Mouse (Mus musculus) kidney, adult 2 months (tissue): ENCODE measurements at regions not wholly inside any gene's neighbourhood (a gene's known extent, or its start where the extent isn't known, plus 50 kb on each side); places are given as distances from the start of the nearest gene placed in this dataset.

ENCODE experiments used
- DNase-seq: peaks from one replicate; pipeline ENCODE4 v3.0.0; 2021
- H3K27ac ChIP-seq: fragments of 200-500 bp; 2 replicates; pipeline ENCODE4 v1.5.1; 2012; ENCODE audit warnings: low read depth, low read length, control low read depth, inconsistent platforms; ENCODE audit not compliant: insufficient read depth
- H3K27me3 ChIP-seq: fragments of 200-500 bp; replicated peaks from 2 replicates; pipeline ENCODE4 v1.6.1; 2012; ENCODE audit warnings: mild to moderate bottlenecking, moderate library complexity, low read length, inconsistent platforms; ENCODE audit not compliant: control insufficient read depth, insufficient read depth
- H3K36me3 ChIP-seq: fragments of 200-500 bp; 2 replicates; pipeline ENCODE4 v1.6.1; 2012; ENCODE audit warnings: mild to moderate bottlenecking, moderate library complexity, low read length, inconsistent platforms; ENCODE audit not compliant: control insufficient read depth, insufficient read depth
- H3K4me1 ChIP-seq: fragments of 200-500 bp; 2 replicates; pipeline ENCODE4 v1.6.1; 2011; ENCODE audit warnings: low read length; ENCODE audit not compliant: control insufficient read depth, insufficient read depth
- H3K4me3 ChIP-seq: fragments of 200-500 bp; 2 replicates; pipeline ENCODE4 v1.5.1; 2011; ENCODE audit warnings: mild to moderate bottlenecking, low read depth, low read length, control low read depth; ENCODE audit not compliant: insufficient read depth
- CTCF ChIP-seq: fragments of 200-500 bp; conservative IDR thresholded peaks from 2 replicates; pipeline ENCODE4 v1.5.1; 2011; ENCODE audit warnings: low read depth, mild to moderate bottlenecking, control low read depth, low read length, moderate library complexity, mixed read lengths; ENCODE audit not compliant: insufficient read depth, insufficient read length
- POLR2A ChIP-seq: fragments of 200-500 bp; IDR thresholded peaks from one replicate; pipeline ENCODE4 v1.6.1; 2011; ENCODE audit warnings: low read depth, low read length, control low read depth
- WGBS: fragments of 180-500 bp; shearing (Covaris S2); methylation state at CpG from one replicate; pipeline ENCODE4 v1.1.7; 2018; 5-methylcytosine and 5-hydroxymethylcytosine counted together

DNA sequence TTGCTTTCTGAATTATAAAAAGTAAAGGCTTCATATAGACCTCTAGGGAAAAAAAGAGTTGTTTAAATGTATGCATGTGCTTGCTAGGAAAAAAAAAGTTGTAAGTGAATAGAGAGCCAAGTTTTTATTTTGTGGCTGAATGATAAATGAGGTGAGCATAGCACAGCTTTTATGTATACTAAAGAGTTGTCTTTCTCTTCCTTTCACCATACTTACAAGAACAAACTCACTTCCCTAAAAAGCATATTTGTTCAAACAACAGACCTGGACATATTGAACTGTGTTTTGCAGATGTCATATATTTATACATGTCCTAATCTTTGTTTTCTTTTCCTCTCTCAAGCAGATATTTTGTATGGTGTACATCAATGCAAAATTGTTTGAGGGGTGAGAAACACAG is 119.4 kb upstream of the Hccs start:
- Histone ChIP-seq H3K4me1 (no peaks in the 10 kb centered on the region), H3K4me3 (no peak overlapping the region), H3K36me3 (no peaks in the 10 kb centered on the region), H3K27me3 (no peaks in the 10 kb centered on the region), H3K27ac (no peak overlapping the region)
- no peak for DNase-seq
- TF ChIP-seq POLR2A: no peak
- TF ChIP-seq CTCF: no peak

DNA sequence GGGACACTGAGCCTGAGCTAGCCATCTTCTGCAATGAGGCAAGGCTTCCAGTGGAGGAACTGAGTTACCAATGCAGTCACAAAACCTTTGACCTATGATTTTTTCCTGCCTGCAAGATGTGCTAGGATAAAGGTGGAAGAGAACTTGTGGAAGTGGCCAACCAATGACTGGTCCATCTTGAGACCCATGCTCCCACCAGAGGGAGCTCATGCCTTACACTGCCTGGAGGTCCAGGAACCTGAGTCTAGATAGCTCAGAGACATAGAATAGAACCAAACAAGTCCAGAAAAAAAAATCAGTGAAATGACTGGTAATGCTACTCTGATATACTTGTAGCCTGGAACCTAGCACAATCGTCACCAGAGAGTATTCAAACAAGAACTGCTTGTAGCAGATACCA is 118.5 kb upstream of the Hccs start:
- H3K4me1 ChIP-seq: no peaks in the 10 kb centered on the region
- no peak overlapping the region for H3K4me3 ChIP-seq
- whole genome bisulfite sequencing: 82% methylated on average over 1 of the region's 1 CpGs
- H3K36me3 ChIP-seq: no peaks in the 10 kb centered on the region
- H3K27ac ChIP-seq: no peak overlapping the region
- H3K27me3 ChIP-seq: no peaks in the 10 kb centered on the region
- TF ChIP-seq CTCF (peak; percentile 47), POLR2A (no peak)
- peak; percentile 1 for DNase-seq

DNA sequence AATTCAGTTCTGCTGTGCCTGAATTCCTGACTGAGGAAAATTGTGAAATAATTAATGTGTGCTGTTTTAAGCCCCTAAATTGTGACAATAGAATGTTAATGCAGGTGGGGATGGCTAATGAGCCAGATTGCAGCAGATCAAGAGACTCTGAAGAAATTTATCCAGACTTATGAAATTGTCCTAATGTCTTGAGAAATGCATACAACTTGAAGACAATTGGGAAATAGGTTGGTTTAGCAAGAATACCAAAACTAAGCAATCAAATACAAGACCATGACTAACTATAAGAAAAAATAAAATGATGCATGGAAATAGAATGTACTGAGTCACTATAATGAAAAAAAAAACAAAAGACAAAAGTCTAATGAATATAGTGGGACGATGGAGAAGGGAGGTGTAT is 113.7 kb upstream of the Hccs start:
- WGBS: 94% methylated on average over 1 of the region's 1 CpGs
- H3K27ac ChIP-seq: no peak overlapping the region
- no peak overlapping the region for H3K4me3 ChIP-seq
- no peaks in the 10 kb centered on the region for H3K36me3 ChIP-seq
- H3K27me3 ChIP-seq: no peaks in the 10 kb centered on the region
- TF ChIP-seq CTCF: no peak
- TF ChIP-seq POLR2A: no peak
- no peak for DNase-seq
- H3K4me1 ChIP-seq: no peaks in the 10 kb centered on the region

DNA sequence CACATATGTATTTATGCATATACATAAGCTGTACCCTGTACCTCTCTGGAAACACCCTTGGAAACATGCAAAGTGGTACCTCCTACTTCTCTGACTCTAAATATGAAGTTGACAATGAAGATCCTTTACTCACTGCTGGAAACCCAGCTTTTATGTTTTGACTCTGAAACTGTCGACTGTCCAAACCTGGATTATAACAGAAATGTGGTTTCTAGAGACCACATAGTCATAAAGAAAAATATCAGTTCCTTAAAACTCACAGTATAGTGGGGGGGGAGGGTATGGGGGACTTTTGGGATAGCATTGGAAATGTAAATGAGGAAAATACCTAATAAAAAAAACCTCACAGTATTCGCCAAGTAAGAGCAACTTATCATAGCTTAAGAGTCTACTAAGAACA is 76.7 kb upstream of the Hccs start:
- Histone ChIP-seq H3K27me3 (no peaks in the 10 kb centered on the region), H3K4me3 (no peak overlapping the region), H3K27ac (no peak overlapping the region), H3K4me1 (no peaks in the 10 kb centered on the region), H3K36me3 (no peaks in the 10 kb centered on the region)
- 86% methylated on average over 2 of the region's 2 CpGs for WGBS
- DNase-seq: no peak
- TF ChIP-seq CTCF: no peak
- no peak for TF ChIP-seq POLR2A

DNA sequence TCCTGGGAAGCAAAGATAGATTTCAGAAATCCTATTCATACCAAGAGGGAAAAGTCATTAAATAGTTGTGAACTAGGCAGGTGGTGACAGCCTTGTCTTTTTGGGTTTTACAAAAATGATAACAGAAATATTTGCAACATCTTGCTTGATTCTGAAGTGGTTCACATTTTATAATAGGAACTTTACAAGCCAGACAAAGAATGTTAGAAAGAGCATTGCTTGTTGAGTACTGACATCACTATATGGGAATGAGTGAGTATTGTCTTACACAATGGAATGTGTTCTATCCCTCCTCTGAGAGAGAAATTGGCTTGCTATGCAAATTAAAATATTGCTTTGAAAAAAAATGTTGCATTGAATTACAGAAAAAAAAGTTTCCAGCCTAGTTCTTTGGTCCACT is 66.5 kb upstream of the Hccs start:
- Histone ChIP-seq H3K4me3 (no peak overlapping the region), H3K36me3 (no peaks in the 10 kb centered on the region), H3K4me1 (no peaks in the 10 kb centered on the region), H3K27me3 (no peaks in the 10 kb centered on the region), H3K27ac (no peak overlapping the region)
- no peak for DNase-seq
- no peak for TF ChIP-seq CTCF
- TF ChIP-seq POLR2A: no peak
